Mouse (Mus musculus) spleen, postnatal 36 days (tissue): ENCODE results near the gene Gm20388.

Source experiments
- DNase-seq, 2 experiments: peaks; one replicate each; pipeline ENCODE4 v3.0.0; 2022; ENCODE audit warnings: low spot score in 2 of 2, mixed read lengths in 1 of 2

The Gm20388 gene

GRCm38 (mm10) chr8:122924091-122924490 lies 3013.4 kb downstream of the Gm20388 start:
- DNase-seq, result no peak

GRCm38 (mm10) chr8:122925939-122926722 lies 3015.5 kb downstream of the Gm20388 start:
- DNase-seq, result no peak

- no peak for DNase-seq
Observed at GRCm38 (mm10) chr8:122926782-122927181, 3016.1 kb downstream of the Gm20388 start.

- no peak for DNase-seq
Observed at GRCm38 (mm10) chr8:122927841-122928240, 3017.2 kb downstream of the Gm20388 start.

GRCm38 (mm10) chr8:122928631-122929224 lies 3018.1 kb downstream of the Gm20388 start:
- DNase-seq, result no peak

- no peak for DNase-seq
Observed at GRCm38 (mm10) chr8:122931834-122932560, 3021.4 kb downstream of the Gm20388 start.

- no peak for DNase-seq
Observed at GRCm38 (mm10) chr8:122932561-122932959, 3021.9 kb downstream of the Gm20388 start.

GRCm38 (mm10) chr8:122933973-122934372 lies 3023.3 kb downstream of the Gm20388 start:
- no peak for DNase-seq

- no peak for DNase-seq
Observed at GRCm38 (mm10) chr8:122935118-122935517, 3024.5 kb downstream of the Gm20388 start.

- DNase-seq, result no peak
Observed at GRCm38 (mm10) chr8:122935912-122936311, 3025.3 kb downstream of the Gm20388 start.

- DNase-seq, result peak; percentile 79 to 82
Observed at GRCm38 (mm10) chr8:122937545-122938053, 3027.0 kb downstream of the Gm20388 start.

GRCm38 (mm10) chr8:122938170-122938569 lies 3027.5 kb downstream of the Gm20388 start:
- no peak for DNase-seq

- DNase-seq, result peak; percentile 84 to 86
Observed at GRCm38 (mm10) chr8:122938591-122938990, 3027.9 kb downstream of the Gm20388 start.

- DNase-seq, result peak in 1 of 2 experiments; percentile 41
Observed at GRCm38 (mm10) chr8:122942803-122943713, 3032.4 kb downstream of the Gm20388 start.

- no peak for DNase-seq
Observed at GRCm38 (mm10) chr8:122945775-122946174, 3035.1 kb downstream of the Gm20388 start.

GRCm38 (mm10) chr8:122949701-122950100 lies 3039.1 kb downstream of the Gm20388 start:
- DNase-seq, result no peak

GRCm38 (mm10) chr8:122951456-122951855 lies 3040.8 kb downstream of the Gm20388 start:
- DNase-seq, result no peak

GRCm38 (mm10) chr8:122953028-122953427 lies 3042.4 kb downstream of the Gm20388 start:
- no peak for DNase-seq

GRCm38 (mm10) chr8:122954090-122954799 lies 3043.6 kb downstream of the Gm20388 start:
- peak; percentile 38 to 45 for DNase-seq

- no peak for DNase-seq
Observed at GRCm38 (mm10) chr8:122955195-122955594, 3044.6 kb downstream of the Gm20388 start.

GRCm38 (mm10) chr8:122955997-122956396 lies 3045.4 kb downstream of the Gm20388 start:
- DNase-seq, result no peak
